Mouse (Mus musculus) left cerebral cortex, adult 2 months (tissue): ENCODE results near the gene Kat2b. TPM values are rescaled to one million over a fixed set of nuclear protein-coding genes. Genes with fewer than 3 reads are reported as not detected.
"Not testable (repeated sequence)": the region's sequence is repeated elsewhere in the genome, so short reads cannot be mapped to it uniquely, and the experiment has no call there.

ENCODE experiments used
- DNase-seq, 2 experiments: peaks; one replicate each; pipeline ENCODE4 v3.0.0; 2021 to 2022; ENCODE audit warnings: low spot score in 2 of 2, mixed read lengths in 1 of 2; ENCODE audit errors: extremely low spot score in 1 of 2
- H3K27ac ChIP-seq: fragments of 200-600 bp; 2 replicates; pipeline ENCODE4 v1.8.1; 2022
- H3K4me3 ChIP-seq: fragments of 200-600 bp; 2 replicates; pipeline ENCODE4 v1.8.1; 2022
- CTCF ChIP-seq: fragments of 200-600 bp; IDR thresholded peaks from 2 replicates; pipeline ENCODE4 v1.8.1; 2022; ENCODE audit warnings: antibody characterized with exemption, mild to moderate bottlenecking, moderate library complexity
- intact Hi-C: fragments of 180-260 bp; cut with DNase I; formaldehyde crosslinking; loops from one replicate; pipeline ENCODE4 v1.15.1; 2025
- total RNA-seq, 2 experiments: library from RNA; stranded (reverse); gene quantifications; 2 replicates each; pipeline ENCODE4 v1.2.3; 2021

The Kat2b gene
- total RNA-seq, 2 experiments from 2014 or later, result 17.1 to 18.4 TPM

- Histone ChIP-seq H3K4me3 (peak within 1 kb of the TSS; percentile 55), H3K27ac (peak within 1 kb of the TSS; percentile 93)
- intact Hi-C loops, result loop anchor here (1.0 to 2.0 kb wide), 2 partner anchors 120 to 211 kb away; no protein-coding TSS in a partner anchor
- peak; percentile 96 for DNase-seq
- TF ChIP-seq CTCF, result peak; percentile 42
These were observed 122.5 kb downstream of the Kat2b start, which contains the start of gene Sgo1 for GRCm38 (mm10) chr17:53688877-53689802. Gene Sgo1 (minus strand): TSS chr17:53689333.

GRCm38 (mm10) chr17:53689946-53690345 is 123.3 kb downstream of the Kat2b start:
- peak in 1 of 2 experiments; percentile 15 for DNase-seq
- H3K27ac ChIP-seq, result peak overlapping the region; percentile 93
- intact Hi-C loops, result loop anchor here (1.0 to 2.0 kb wide), 2 partner anchors 121 to 212 kb away; no protein-coding TSS in a partner anchor
- TF ChIP-seq CTCF, result no peak
- peak overlapping the region; percentile 55 for H3K4me3 ChIP-seq

- Histone ChIP-seq H3K4me3 (no peak overlapping the region), H3K27ac (no peak overlapping the region)
- peak in 1 of 2 experiments; percentile 14 for DNase-seq
- intact Hi-C loops, result loop anchor here (1.0 kb wide), 1 partner anchor 183 kb away; no protein-coding TSS in a partner anchor
- peak; percentile 60 for TF ChIP-seq CTCF
These were observed 127.4 kb downstream of the Kat2b start for GRCm38 (mm10) chr17:53694039-53694438.

- intact Hi-C loops, H3K4me3 ChIP-seq, H3K27ac ChIP-seq, DNase-seq: not testable (repeated sequence)
These were observed 130.9 kb downstream of the Kat2b start for GRCm38 (mm10) chr17:53697521-53697920.

GRCm38 (mm10) chr17:53714453-53714852 is 147.8 kb downstream of the Kat2b start:
- DNase-seq, result no peak
- Histone ChIP-seq H3K4me3 (no peak overlapping the region), H3K27ac (no peak overlapping the region)
- intact Hi-C loops, result no loop called here
- no peak for TF ChIP-seq CTCF

- intact Hi-C loops, result loop anchor here (5.0 kb wide), 1 partner anchor 202 kb away; no protein-coding TSS in a partner anchor
- not testable (repeated sequence) for DNase-seq, H3K27ac ChIP-seq
These were observed 148.5 kb downstream of the Kat2b start for GRCm38 (mm10) chr17:53715161-53715560.

GRCm38 (mm10) chr17:53718474-53718873 is 151.8 kb downstream of the Kat2b start:
- no peak for TF ChIP-seq CTCF
- intact Hi-C loops, result loop anchor here (5.0 kb wide), 1 partner anchor 199 kb away; no protein-coding TSS in a partner anchor
- no peak for DNase-seq
- Histone ChIP-seq H3K4me3 (no peak overlapping the region), H3K27ac (no peak overlapping the region)

More at GRCm38 (mm10) chr17:53715161-53715560, 148.5 kb downstream of the Kat2b start:
- H3K4me3 ChIP-seq, result not testable (repeated sequence)

GRCm38 (mm10) chr17:53718916-53719315 is 152.3 kb downstream of the Kat2b start:
- intact Hi-C loops, result loop anchor here (5.0 kb wide), 1 partner anchor 198 kb away; no protein-coding TSS in a partner anchor
- H3K4me3 ChIP-seq, H3K27ac ChIP-seq, DNase-seq: not testable (repeated sequence)

Other genes starting within 250 kb of the Kat2b start
- gene Efhb, start 103.5 kb upstream of the Kat2b start, total RNA-seq, result under 1 TPM; 0.11 to 0.26 TPM
- 100 to 1,000 TPM; 117 to 125 TPM for gene Rab5a, start 87.6 kb upstream of the Kat2b start, total RNA-seq
- gene Pp2d1, start 27.4 kb upstream of the Kat2b start, total RNA-seq, result not detected
- gene Sgo1, start 122.5 kb downstream of the Kat2b start, total RNA-seq, result under 1 TPM in 1 of 2 experiments, not detected in 1; 0.12 TPM